Mouse (Mus musculus): ENCODE measurements at regions not wholly inside any gene's neighbourhood (a gene's known extent, or its start where the extent isn't known, plus 50 kb on each side); places are given as distances from the start of the nearest gene placed in this dataset.
"Not testable (repeated sequence)": the region's sequence is repeated elsewhere in the genome, so short reads cannot be mapped to it uniquely, and the experiment has no call there.

GRCm38 (mm10) chr1:177501288-177501687, 59.1 kb downstream of the Zbtb18 start:
- DNase-seq: no peak

- DNase-seq: no peak
Measured at GRCm38 (mm10) chr1:177503946-177504345, 61.8 kb downstream of the Zbtb18 start.

- DNase-seq: no peak
Measured at GRCm38 (mm10) chr1:177504743-177505142, 62.6 kb downstream of the Zbtb18 start.

DNA sequence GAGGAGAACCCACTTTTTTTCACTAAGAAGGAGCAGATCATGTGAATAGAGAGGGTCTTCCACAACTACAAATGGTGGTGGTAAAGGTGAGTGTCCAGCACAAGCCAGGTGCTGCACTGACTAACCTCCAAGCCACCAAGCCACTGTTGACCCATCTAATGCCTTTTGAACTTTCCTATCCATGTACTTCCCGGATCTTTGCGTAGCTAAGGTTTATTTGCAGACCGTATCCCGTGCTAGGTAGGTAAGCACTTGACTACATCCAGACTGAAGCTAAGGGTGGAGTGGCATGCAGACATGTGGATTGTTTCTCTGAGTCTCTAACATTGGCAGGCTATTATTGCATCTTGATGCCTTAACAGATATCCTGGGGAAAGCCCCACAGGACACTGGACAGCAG, 65.2 kb downstream of the Zbtb18 start:
- not testable (repeated sequence) for DNase-seq

- DNase-seq: no peak
Measured at GRCm38 (mm10) chr1:177509786-177510185, 67.6 kb downstream of the Zbtb18 start.

- DNase-seq: no peak
Measured at GRCm38 (mm10) chr1:177512116-177512515, 70.0 kb downstream of the Zbtb18 start.

DNA sequence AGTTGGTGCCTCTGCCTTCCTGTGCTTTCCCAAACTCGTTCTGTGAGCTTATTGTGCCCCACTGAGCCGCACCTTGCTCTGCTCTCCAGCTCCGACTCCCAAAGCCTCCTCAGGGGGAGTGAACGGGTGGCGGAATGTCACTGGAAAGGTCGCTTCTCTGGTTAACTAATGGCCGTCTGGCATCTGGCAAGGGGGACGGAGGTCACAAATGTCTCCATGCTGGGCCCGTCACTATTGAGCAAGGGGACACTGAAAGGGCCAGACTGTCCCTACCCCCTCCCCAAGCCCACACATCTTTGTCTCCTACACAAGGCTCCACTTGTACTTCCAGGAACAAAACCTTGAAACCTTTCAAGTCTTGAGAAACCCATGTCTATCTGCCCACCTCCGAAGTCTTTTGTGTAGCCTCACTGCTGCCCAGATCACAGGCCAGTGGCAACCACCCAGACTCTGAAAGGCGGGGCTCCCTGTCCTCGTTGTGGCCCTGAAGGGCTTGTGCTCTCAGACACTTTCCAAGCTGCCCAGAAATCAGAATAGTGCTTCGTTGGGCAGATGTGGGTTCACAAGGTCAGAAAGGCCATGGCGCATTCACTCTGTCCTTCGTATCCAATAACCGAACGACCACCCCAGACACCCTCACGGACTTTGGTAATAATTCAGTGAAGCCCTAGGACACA, 75.9 kb downstream of the Zbtb18 start:
- no peak for DNase-seq

GRCm38 (mm10) chr1:177518897-177519513, 76.9 kb downstream of the Zbtb18 start:
- DNase-seq: no peak

DNA sequence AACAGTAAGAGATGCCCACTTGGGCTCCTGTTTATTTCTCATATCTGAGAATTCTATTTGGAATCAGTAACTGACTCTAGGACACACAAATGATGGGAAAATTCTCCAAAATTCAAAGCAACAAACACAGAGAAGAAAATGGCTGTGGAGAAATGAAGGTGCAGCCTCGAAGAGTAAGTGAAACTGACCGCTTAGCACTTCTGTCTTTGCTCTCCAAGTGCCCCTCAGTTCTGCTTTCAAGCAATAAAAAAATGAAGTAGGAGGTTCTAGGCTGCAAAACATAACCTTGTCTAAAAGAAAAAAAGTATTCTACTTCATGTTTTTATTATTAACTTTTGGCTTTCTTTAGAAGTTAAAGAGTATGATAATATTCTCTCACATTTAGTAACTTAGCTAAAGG, 79.0 kb downstream of the Zbtb18 start:
- DNase-seq: no peak

DNA sequence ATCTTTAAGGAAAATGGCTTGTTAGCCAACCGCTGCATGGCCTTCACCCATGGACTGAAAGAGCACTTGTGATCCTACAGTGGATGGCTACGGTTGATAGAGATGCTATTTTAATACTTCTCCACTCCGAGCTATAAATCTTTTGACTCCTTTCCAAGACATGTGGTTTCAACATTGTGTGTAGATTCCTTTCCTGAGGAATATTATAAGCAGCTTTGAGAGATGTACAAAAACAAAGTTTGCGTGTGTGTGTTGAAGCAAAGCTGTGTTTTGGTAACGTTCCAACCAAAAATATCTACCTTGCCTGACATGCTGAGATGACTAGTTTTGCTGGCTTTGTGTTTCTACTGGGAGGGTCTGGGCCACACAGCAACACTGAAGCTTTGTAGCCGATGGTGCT, 83.0 kb downstream of the Zbtb18 start:
- no peak for DNase-seq

DNA sequence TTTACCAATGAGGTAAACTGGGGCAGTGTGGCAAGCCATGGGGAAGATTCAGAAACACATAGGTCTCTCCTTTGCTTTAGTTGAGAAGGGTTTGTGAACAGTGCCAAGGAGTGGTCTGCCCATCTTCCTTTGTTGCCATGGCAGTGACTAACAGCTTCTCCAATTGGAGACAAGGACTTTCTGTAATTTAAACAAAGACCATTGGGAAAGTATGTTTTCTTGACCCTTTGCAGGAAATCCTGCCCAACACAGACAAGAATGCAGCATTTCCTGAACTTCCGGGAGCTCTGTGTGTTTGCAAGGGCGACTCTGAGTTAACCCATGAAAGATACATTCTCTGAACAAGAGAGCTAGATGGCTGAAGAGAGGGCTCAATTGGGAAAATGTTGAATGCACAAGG, 89.6 kb downstream of the Zbtb18 start:
- DNase-seq: no peak

DNA sequence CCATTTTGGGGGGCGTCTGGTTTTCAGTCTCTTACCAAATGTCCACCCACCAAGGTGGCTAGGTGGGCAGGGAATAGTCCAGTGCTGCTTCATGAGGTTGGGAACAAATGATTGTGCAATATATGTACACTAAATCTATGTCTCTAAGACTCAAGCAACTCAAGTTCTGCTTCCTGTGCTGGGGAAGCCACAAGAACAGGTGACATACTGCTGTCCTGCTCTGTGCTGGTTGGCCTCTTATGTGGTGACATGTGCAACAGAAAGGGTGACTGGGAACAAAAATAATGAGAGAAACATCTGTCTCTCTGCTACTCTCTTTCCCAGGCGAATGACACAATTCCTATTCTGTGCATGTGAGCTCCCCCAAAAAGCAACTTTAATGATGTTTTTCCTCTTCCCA, 90.5 kb downstream of the Zbtb18 start:
- no peak for DNase-seq

DNA sequence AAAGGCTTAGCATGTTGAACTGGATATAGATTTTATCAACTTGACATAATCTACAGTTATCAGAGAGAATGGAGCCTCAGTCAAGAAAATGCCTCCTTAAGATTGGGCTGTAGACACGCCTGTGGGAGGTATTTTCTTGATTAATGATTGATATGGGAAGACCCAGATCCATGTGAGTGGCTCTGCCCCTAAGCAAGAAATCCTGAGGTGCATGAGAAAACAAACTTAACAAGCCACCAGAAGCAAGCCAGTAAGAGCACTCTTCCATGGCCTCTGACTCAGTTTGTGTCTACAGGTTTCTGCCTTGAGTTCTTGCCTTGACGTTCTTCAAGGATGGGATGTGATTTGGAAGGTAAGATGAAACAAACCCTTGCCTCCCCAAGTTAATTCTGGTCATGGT, 91.2 kb downstream of the Zbtb18 start:
- DNase-seq: no peak

DNA sequence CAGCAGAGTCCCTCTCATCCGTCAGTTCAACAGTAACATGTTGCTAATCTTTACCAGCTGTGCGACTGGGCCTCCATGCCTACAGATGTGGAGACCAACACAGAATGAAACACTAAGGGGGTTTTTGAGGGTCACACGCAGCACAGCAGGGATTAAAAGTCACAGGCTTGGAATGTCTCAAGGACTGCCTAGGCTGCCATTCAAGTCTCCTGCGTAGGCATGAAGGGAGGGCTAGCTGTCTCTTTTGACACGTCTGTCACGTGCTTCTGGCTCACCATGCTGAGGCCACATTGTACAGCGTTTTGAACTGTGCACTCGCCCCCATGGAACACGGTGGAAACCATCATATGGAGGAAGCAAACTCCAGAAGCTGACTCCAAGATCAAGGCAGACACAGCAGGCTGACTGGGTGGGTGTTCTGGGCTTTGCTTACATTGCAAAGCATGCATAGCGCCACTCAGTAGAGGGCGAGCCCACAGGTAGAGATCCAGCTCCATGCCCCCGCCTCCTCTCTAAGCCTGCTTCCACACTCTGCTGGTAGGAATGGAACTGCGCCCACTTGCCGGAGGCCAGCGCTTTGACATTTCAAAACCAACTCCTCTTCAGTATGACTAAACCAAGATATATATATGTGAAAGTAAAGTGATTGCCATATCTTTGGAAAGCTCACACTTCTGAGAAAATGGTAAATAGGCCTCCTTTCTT, 103.0 kb downstream of the Zbtb18 start:
- no peak for DNase-seq

GRCm38 (mm10) chr1:177547716-177548115, 105.6 kb downstream of the Zbtb18 start:
- no peak for DNase-seq

- DNase-seq: no peak
Measured at GRCm38 (mm10) chr1:177555471-177556291, 113.5 kb downstream of the Zbtb18 start.

DNA sequence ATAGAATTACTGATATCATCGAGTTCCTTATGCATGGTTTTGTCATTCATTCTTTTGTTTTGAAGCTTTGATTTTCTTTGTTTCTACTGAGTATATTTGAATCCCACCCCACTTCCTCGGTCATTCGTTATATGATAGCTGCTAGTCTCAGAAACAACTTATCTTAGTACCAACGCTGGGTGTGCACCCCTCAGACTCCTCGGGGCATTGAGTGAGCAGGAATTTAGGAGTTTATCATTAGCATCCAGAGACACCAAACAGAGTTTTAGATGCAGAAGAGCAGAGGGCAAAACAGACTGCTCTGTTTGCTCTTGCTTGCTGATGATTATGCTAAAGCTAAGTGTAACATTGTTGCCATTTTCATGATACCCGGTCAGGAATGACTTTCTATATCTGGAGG, 115.3 kb downstream of the Zbtb18 start:
- DNase-seq: no peak

GRCm38 (mm10) chr1:177557856-177558255, 115.7 kb downstream of the Zbtb18 start:
- no peak for DNase-seq

DNA sequence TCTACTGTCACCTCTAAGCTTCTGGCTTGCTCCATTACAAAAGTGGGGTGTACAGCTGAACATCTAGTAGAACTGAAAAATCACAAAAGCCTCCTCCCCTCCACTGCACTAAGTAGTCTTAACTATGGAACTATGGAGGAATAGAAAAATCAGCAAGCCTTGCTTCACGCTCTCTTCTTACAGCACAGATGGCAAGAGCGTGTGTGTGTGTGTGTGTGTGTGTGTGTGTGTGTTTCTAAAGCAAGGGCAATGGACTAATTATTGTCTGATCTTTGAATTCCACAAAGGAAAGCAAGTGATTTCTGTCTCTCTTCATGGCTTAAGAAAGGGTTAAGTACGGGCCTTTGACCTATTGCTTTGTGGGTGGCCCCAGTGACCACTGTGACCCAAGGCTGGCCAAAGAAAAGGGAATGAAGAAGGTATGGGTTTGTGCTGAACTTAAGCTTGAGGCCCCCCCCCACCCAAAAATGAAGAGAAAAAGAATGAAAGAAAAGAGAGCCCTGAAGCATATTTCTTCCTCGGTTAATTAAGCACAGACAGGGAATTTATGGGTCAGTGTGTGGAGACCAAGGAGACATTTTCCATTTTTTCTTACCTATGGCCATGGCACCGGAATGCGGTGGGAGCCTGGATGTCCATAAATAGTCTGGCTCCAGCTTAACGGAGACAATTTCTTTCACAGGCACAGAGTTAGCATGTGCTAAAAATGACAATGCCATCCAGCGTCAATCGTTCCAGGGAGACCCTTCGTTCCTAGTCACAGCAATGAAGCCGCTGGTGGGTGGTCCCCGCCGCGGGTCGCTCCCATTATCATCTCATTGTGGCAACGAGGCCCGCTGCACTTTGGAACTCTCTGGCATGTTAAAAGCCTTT, 119.8 kb downstream of the Zbtb18 start:
- no peak for DNase-seq

- no peak for DNase-seq
Measured at GRCm38 (mm10) chr1:177562589-177562912, 120.4 kb downstream of the Zbtb18 start.

DNA sequence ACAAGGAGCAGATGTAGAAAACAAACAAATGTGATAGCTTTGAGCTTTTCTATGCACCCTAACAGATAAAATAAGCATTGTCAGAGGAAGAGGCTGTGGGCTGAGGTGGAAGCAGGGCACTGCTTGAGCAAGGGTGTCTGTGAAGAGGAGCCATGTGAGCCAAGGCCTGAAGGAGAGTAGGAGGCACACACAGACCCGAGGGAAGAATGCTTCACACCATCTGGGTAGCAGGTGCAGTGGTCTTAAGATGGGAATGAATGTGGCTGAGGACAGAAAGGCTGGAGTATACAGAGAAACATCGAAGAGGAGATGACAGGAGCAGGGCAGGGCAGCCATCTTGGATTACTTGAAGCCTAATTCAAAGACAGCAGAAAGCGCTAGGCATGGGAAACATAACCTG, 123.5 kb downstream of the Zbtb18 start:
- no peak for DNase-seq

DNA sequence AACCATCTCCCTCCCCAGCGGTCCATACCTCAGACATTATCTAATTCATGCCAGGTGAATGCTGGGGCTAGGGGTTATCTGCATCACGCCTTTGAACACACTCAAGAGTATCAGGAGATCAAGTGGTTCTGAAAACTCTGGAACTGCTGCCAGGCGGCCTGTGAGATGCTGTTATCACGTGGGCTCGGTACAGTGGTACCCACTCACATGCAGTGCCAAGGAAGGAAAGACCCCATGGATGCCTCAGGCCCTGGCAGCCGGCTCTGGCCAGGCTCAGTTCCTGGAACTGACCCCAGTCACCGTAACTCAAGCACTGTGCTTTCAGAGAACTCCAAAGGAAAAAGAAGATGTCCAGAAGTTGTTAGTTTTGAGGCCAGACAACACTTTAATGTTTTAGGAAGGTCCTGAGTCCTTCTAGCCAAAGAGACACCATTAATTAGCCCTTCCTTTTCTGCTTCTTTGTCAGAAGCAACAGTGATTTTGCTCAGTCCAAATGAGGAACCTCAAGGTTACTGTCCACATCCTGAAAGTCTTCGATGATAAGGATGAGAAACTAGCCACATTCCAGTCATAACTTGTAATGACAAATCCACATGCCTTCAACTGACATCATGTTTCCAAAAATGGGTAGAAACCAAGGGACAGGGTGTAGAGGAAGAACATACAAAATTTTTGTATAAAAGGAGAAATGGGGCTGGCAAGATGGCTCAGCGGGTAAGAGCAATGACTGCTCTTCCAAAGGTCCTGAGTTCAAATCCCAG, 126.1 kb downstream of the Zbtb18 start:
- DNase-seq: no peak

Data from kidney, adult 18-20 months (tissue).